Comparison of ENCODE assay signal across 17 mouse cellular contexts in the genomic region with DNA sequence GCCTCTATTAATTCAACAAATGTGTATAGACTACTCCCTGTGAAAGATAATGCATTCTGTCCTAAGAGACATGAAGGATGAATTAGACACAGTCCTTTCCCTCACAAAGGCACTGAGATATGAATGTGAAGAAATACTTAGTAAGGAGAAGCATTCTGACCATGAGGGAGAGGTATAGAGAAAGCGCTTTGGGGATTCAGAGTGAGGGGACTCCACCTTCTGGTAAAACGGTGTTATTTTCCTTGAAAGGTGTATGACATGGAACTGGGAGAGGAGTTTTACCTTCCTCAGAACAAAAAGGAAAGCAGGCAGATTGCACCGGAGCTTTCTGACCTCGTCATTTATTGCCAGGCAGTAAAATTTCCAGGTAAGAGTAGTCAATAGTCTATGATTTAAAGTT.
DNase-seq lines count a peak whose midpoint lies in the region; ATAC-seq and TF ChIP-seq lines count a peak whose summit lies in the region.
"Had no signal": no experiment of that assay in that cellular context is flagged by ENCODE, and none has a peak within 500 bp of the region (broad histone marks: within the 10 kb centered on the region; RNA-seq: fewer than 3 reads in every experiment).

No protein-coding gene starts in this region.

- no peak overlapping the region for H3K4me3 ChIP-seq in hindbrain, postnatal 0 days (ENCODE audit: low read length)
- no peak overlapping the region for H3K4me3 ChIP-seq in hindbrain, embryonic 10.5 days
- no peak overlapping the region for H3K4me3 ChIP-seq in lung, postnatal 0 days (ENCODE audit: low read depth, low read length)
- H3K4me3 ChIP-seq: heart, embryonic 13.5 days; liver, embryonic 15.5 days; neural tube, embryonic 13.5 days had no signal

- peak; percentile 12 for DNase-seq in embryo, embryonic 10.5 days (ENCODE audit: low spot score)
- no peak for DNase-seq in embryo, embryonic 11 days
- DNase-seq in hindbrain, postnatal 0 days (ENCODE audit: low spot score): peak; percentile 32
- DNase-seq in hindbrain, embryonic 10.5 days (ENCODE audit: low spot score): no peak
- DNase-seq in lung, postnatal 0 days (ENCODE audit: low spot score): no peak
- no peak for DNase-seq in lung, adult 18-20 months
- DNase-seq in brain, embryonic 14.5 days (ENCODE audit: low read depth): peak; percentile 20
- DNase-seq: adrenal gland, postnatal 36 days; cerebellum, adult 9-11 months; heart, adult 11 months; lung, postnatal 36 days; right cerebral cortex, adult 18-20 months; thymus, postnatal 36 days had no signal

- no peak overlapping the region for H3K4me2 ChIP-seq in hindbrain, postnatal 0 days (ENCODE audit: low read depth, low read length)
- no peak overlapping the region for H3K4me2 ChIP-seq in lung, postnatal 0 days (replicated peaks; ENCODE audit: low read depth, low read length)
- H3K4me2 ChIP-seq: heart, embryonic 13.5 days; liver, embryonic 15.5 days; neural tube, embryonic 13.5 days had no signal

- no peak for ATAC-seq in hindbrain, postnatal 0 days
- ATAC-seq in lung, postnatal 0 days: no peak
- ATAC-seq in monocyte, adult 5-6 weeks (replicated peaks; ENCODE audit: insufficient number of reproducible peaks, low FRiP score, low TSS enrichment, poor library complexity, severe bottlenecking): no peak

- no peaks in the 10 kb centered on the region for H3K36me3 ChIP-seq in hindbrain, postnatal 0 days (ENCODE audit: insufficient read depth, low read length)
- 0 out of 2 replicates have a peak, but pooled peaks cover 6% of the 10 kb centered on the region for H3K36me3 ChIP-seq in hindbrain, embryonic 10.5 days
- H3K36me3 ChIP-seq in lung, postnatal 0 days (ENCODE audit: insufficient read depth, low read length): no peaks in the 10 kb centered on the region
- H3K36me3 ChIP-seq: liver, embryonic 15.5 days; neural tube, embryonic 13.5 days had no signal

- no peaks in the 10 kb centered on the region for H3K4me1 ChIP-seq in hindbrain, postnatal 0 days (ENCODE audit: insufficient read depth, low read length)
- H3K4me1 ChIP-seq in hindbrain, embryonic 10.5 days (replicated peaks): 0 out of 2 replicates have a peak, but pooled peaks cover 5% of the 10 kb centered on the region
- no peaks in the 10 kb centered on the region for H3K4me1 ChIP-seq in lung, postnatal 0 days (ENCODE audit: insufficient read depth, low read depth, low read length)
- H3K4me1 ChIP-seq: heart, embryonic 13.5 days; liver, embryonic 15.5 days; neural tube, embryonic 13.5 days had no signal

- no peak overlapping the region for H3K27ac ChIP-seq in hindbrain, postnatal 0 days
- H3K27ac ChIP-seq in hindbrain, embryonic 10.5 days: no peak overlapping the region
- H3K27ac ChIP-seq in lung, postnatal 0 days (ENCODE audit: low read length): no peak overlapping the region
- H3K27ac ChIP-seq: heart, embryonic 13.5 days; liver, embryonic 15.5 days; neural tube, embryonic 13.5 days had no signal

- TF ChIP-seq POLR2A in brain, embryonic 14.5 days (IDR thresholded peaks at IDR 0.05; ENCODE audit: borderline replicate concordance, extremely low read depth, insufficient read depth, insufficient read length, poor library complexity, severe bottlenecking): no peak

- no peak overlapping the region for H3K9ac ChIP-seq in hindbrain, postnatal 0 days (replicated peaks; ENCODE audit: low read length)
- no peak overlapping the region for H3K9ac ChIP-seq in lung, postnatal 0 days (replicated peaks; ENCODE audit: low read depth)
- H3K9ac ChIP-seq: heart, embryonic 13.5 days; liver, embryonic 15.5 days; neural tube, embryonic 13.5 days had no signal

- WGBS in hindbrain, postnatal 0 days: 72% methylated on average over 4 of the region's 4 CpGs
- WGBS in hindbrain, embryonic 10.5 days: 67% methylated on average over 4 of the region's 4 CpGs
- WGBS in lung, postnatal 0 days: 52% methylated on average over 4 of the region's 4 CpGs

- no peaks in the 10 kb centered on the region for H3K9me3 ChIP-seq in hindbrain, postnatal 0 days (ENCODE audit: low read length)
- H3K9me3 ChIP-seq in hindbrain, embryonic 10.5 days: no peaks in the 10 kb centered on the region
- H3K9me3 ChIP-seq in lung, postnatal 0 days (ENCODE audit: low read length): no peaks in the 10 kb centered on the region
- H3K9me3 ChIP-seq: heart, embryonic 13.5 days; liver, embryonic 15.5 days; neural tube, embryonic 13.5 days had no signal

- no peak for TF ChIP-seq EP300 in lung, postnatal 0 days (IDR thresholded peaks at IDR 0.05)

- H3K27me3 ChIP-seq in hindbrain, postnatal 0 days (ENCODE audit: insufficient read depth, low read length): no peaks in the 10 kb centered on the region
- H3K27me3 ChIP-seq in hindbrain, embryonic 10.5 days (ENCODE audit: insufficient read depth, poor library complexity, severe bottlenecking): no peaks in the 10 kb centered on the region
- H3K27me3 ChIP-seq in lung, postnatal 0 days (replicated peaks; ENCODE audit: insufficient read depth, low read length): no peaks in the 10 kb centered on the region
- H3K27me3 ChIP-seq: heart, embryonic 13.5 days; liver, embryonic 15.5 days; neural tube, embryonic 13.5 days had no signal

- TF ChIP-seq CTCF in hindbrain, postnatal 0 days (IDR thresholded peaks at IDR 0.05; ENCODE audit: low read depth): peak; percentile 57
- peak; percentile 25 for TF ChIP-seq CTCF in lung, postnatal 0 days (IDR thresholded peaks at IDR 0.05)
- no peak for TF ChIP-seq CTCF in brain, embryonic 14.5 days (IDR thresholded peaks at IDR 0.05; ENCODE audit: borderline replicate concordance, extremely low read depth, insufficient read depth, insufficient read length)

Comparison
In these comparisons a context has a peak if more than half of its experiments do, and no peak if none do; other contexts are left out.
1. DNase-seq: peak in embryo, embryonic 10.5 days (single experiment), hindbrain, postnatal 0 days (single experiment) and brain, embryonic 14.5 days (single experiment); none in embryo, embryonic 11 days (single experiment), hindbrain, embryonic 10.5 days (single experiment), lung, postnatal 0 days (single experiment) and lung, adult 18-20 months (0 of 2).